Mouse (Mus musculus) MEL (cell line): ENCODE results near the gene Dsp. TPM values are rescaled to one million over a fixed set of nuclear protein-coding genes. Genes with fewer than 3 reads are reported as not detected.

Source experiments
- DNase-seq: peaks from one replicate; pipeline ENCODE4 v3.0.0; 2011; ENCODE audit warnings: low read depth, low spot score
- H3K27ac ChIP-seq: 2 replicates; pipeline ENCODE4 v1.5.1; 2012; ENCODE audit warnings: low read depth, mild to moderate bottlenecking, control low read depth, low read length, moderate library complexity; ENCODE audit not compliant: control insufficient read depth
- H3K27me3 ChIP-seq, 2 experiments: fragments of 150-350 bp in 1 of 2; sonication (generic) in 1 of 2; 2 replicates each; pipeline ENCODE4 v1.6.1; 2012; ENCODE audit warnings: low read length in 2 of 2, mild to moderate bottlenecking in 2 of 2, improper control_type of control experiment in 1 of 2, moderate library complexity in 1 of 2; ENCODE audit not compliant: insufficient read depth in 2 of 2, control insufficient read depth in 1 of 2
- H3K36me3 ChIP-seq, 2 experiments: 2 replicates each; pipeline ENCODE4 v1.6.1; 2012 to 2014; ENCODE audit warnings: low read length in 2 of 2, improper control_type of control experiment in 1 of 2, inconsistent platforms in 1 of 2, mild to moderate bottlenecking in 1 of 2; ENCODE audit not compliant: insufficient read depth in 2 of 2, control insufficient read depth in 1 of 2
- H3K4me1 ChIP-seq, 2 experiments: fragments of 150-350 bp in 1 of 2; sonication (generic) in 1 of 2; 2 replicates each; pipeline ENCODE4 v1.6.1; 2012; ENCODE audit warnings: low read length in 2 of 2, improper control_type of control experiment in 1 of 2, mild to moderate bottlenecking in 1 of 2; ENCODE audit not compliant: insufficient read depth in 2 of 2, control insufficient read depth in 1 of 2
- H3K4me3 ChIP-seq, 2 experiments: fragments of 150-350 bp in 1 of 2; sonication (generic) in 1 of 2; 2 replicates each; pipeline ENCODE4 v1.5.1; 2012; ENCODE audit warnings: low read depth in 2 of 2, low read length in 2 of 2, mild to moderate bottlenecking in 2 of 2, moderate library complexity in 2 of 2, control low read depth in 1 of 2, improper control_type of control experiment in 1 of 2; ENCODE audit not compliant: control insufficient read depth in 1 of 2, insufficient read depth in 1 of 2
- H3K79me2 ChIP-seq: 2 replicates; pipeline ENCODE4 v1.6.1; 2012; ENCODE audit warnings: mild to moderate bottlenecking, low read length, moderate library complexity; ENCODE audit not compliant: control insufficient read depth, poor library complexity, insufficient read depth
- H3K9ac ChIP-seq: 2 replicates; pipeline ENCODE4 v1.6.1; 2012; ENCODE audit warnings: low read depth, mild to moderate bottlenecking, control low read depth, low read length, moderate library complexity; ENCODE audit not compliant: control insufficient read depth, poor library complexity, severe bottlenecking
- H3K9me3 ChIP-seq: fragments of 150-350 bp; sonication (generic); replicated peaks from 2 replicates; pipeline ENCODE4 v1.6.1; 2012; ENCODE audit warnings: mild to moderate bottlenecking, low read length, improper control_type of control experiment, moderate library complexity; ENCODE audit not compliant: insufficient read depth
- BHLHE40 ChIP-seq: IDR thresholded peaks from 2 replicates; pipeline ENCODE4 v1.6.1; 2012; ENCODE audit warnings: low read depth, mild to moderate bottlenecking, inconsistent platforms, low read length, improper control_type of control experiment, borderline replicate concordance
- CHD2 ChIP-seq: IDR thresholded peaks from 2 replicates; pipeline ENCODE4 v1.6.1; 2011; ENCODE audit warnings: low read length, improper control_type of control experiment
- EP300 ChIP-seq, 2 experiments: IDR thresholded peaks; 2 replicates each; pipeline ENCODE4 v1.6.1; 2011; ENCODE audit warnings: improper control_type of control experiment in 2 of 2, low read length in 2 of 2, low read depth in 1 of 2, mild to moderate bottlenecking in 1 of 2
- ETS1 ChIP-seq: IDR thresholded peaks from 2 replicates; pipeline ENCODE4 v1.6.1; 2012; ENCODE audit warnings: low read depth, mild to moderate bottlenecking, inconsistent platforms, low read length, improper control_type of control experiment, moderate library complexity
- GABPA ChIP-seq: IDR thresholded peaks from 2 replicates; pipeline ENCODE4 v1.6.1; 2012; ENCODE audit warnings: low read depth, mild to moderate bottlenecking, inconsistent platforms, low read length, improper control_type of control experiment, moderate library complexity
- GATA1 ChIP-seq: IDR thresholded peaks from 2 replicates; pipeline ENCODE4 v1.6.1; 2011; ENCODE audit warnings: low read depth, low read length, improper control_type of control experiment
- HCFC1 ChIP-seq: IDR thresholded peaks from 2 replicates; pipeline ENCODE4 v1.6.1; 2012; ENCODE audit warnings: low read depth, mild to moderate bottlenecking, inconsistent platforms, low read length, improper control_type of control experiment, moderate library complexity
- MXI1 ChIP-seq: IDR thresholded peaks from 2 replicates; pipeline ENCODE4 v1.6.1; 2011; ENCODE audit warnings: mild to moderate bottlenecking, low read depth, low read length, improper control_type of control experiment
- MYC ChIP-seq: IDR thresholded peaks from 2 replicates; pipeline ENCODE4 v1.6.1; 2011; ENCODE audit warnings: low read depth, mild to moderate bottlenecking, low read length, improper control_type of control experiment, moderate library complexity
- NRF1 ChIP-seq: IDR thresholded peaks from 2 replicates; pipeline ENCODE4 v1.6.1; 2014; ENCODE audit warnings: low read depth, mild to moderate bottlenecking, inconsistent platforms, low read length, improper control_type of control experiment, moderate library complexity; ENCODE audit not compliant: poor library complexity, insufficient read depth, severe bottlenecking
- POLR2A ChIP-seq, 2 experiments: IDR thresholded peaks; 2 replicates each; pipeline ENCODE4 v1.6.1; 2011 to 2012; ENCODE audit warnings: low read length in 2 of 2, mild to moderate bottlenecking in 2 of 2, control low read depth in 1 of 2, improper control_type of control experiment in 1 of 2, low read depth in 1 of 2, moderate library complexity in 1 of 2; ENCODE audit not compliant: control insufficient read depth in 1 of 2, insufficient read depth in 1 of 2, poor library complexity in 1 of 2
- POLR2AphosphoS2 ChIP-seq: IDR thresholded peaks from 2 replicates; pipeline ENCODE4 v1.6.1; 2011; ENCODE audit warnings: low read length, improper control_type of control experiment
- RAD21 ChIP-seq: IDR thresholded peaks from 2 replicates; pipeline ENCODE4 v1.6.1; 2011; ENCODE audit warnings: mild to moderate bottlenecking, low read depth, low read length, improper control_type of control experiment
- RCOR1 ChIP-seq: IDR thresholded peaks from 2 replicates; pipeline ENCODE4 v1.6.1; 2012; ENCODE audit warnings: low read depth, mild to moderate bottlenecking, inconsistent platforms, low read length, improper control_type of control experiment
- SIN3A ChIP-seq: IDR thresholded peaks from 2 replicates; pipeline ENCODE4 v1.6.1; 2012; ENCODE audit warnings: low read length, improper control_type of control experiment, inconsistent platforms
- TAL1 ChIP-seq: IDR thresholded peaks from 2 replicates; pipeline ENCODE4 v1.6.1; 2012; ENCODE audit warnings: mild to moderate bottlenecking, inconsistent platforms, low read length, moderate library complexity, mixed read lengths
- TCF12 ChIP-seq: IDR thresholded peaks from 2 replicates; pipeline ENCODE4 v1.6.1; 2014; ENCODE audit warnings: low read depth, mild to moderate bottlenecking, inconsistent platforms, low read length, improper control_type of control experiment, moderate library complexity
- UBTF ChIP-seq: IDR thresholded peaks from 2 replicates; pipeline ENCODE4 v1.6.1; 2012; ENCODE audit warnings: low read depth, mild to moderate bottlenecking, inconsistent platforms, low read length, improper control_type of control experiment, moderate library complexity, borderline replicate concordance; ENCODE audit not compliant: insufficient read depth
- ZKSCAN1 ChIP-seq: IDR thresholded peaks from 2 replicates; pipeline ENCODE4 v1.6.1; 2012; ENCODE audit warnings: low read depth, mild to moderate bottlenecking, inconsistent platforms, low read length, improper control_type of control experiment, moderate library complexity
- ZMIZ1 ChIP-seq: IDR thresholded peaks from 2 replicates; pipeline ENCODE4 v1.6.1; 2012; ENCODE audit warnings: low read depth, mild to moderate bottlenecking, inconsistent platforms, low read length, improper control_type of control experiment, moderate library complexity
- ZNF384 ChIP-seq: IDR thresholded peaks from 2 replicates; pipeline ENCODE4 v1.6.1; 2012; ENCODE audit warnings: low read depth, mild to moderate bottlenecking, inconsistent platforms, low read length, improper control_type of control experiment
- polyA plus RNA-seq, 2 experiments: library from polyadenylated mRNA; stranded (reverse) in 1 of 2; unstranded in 1 of 2; fragments of >175 nt in 1 of 2; fragments of >200 nt in 1 of 2; gene quantifications; 2 replicates each; pipeline versions ENCODE4 v1.2.1 to v1.2.4; 2012; ENCODE audit warnings: low replicate concordance in 2 of 2, low read depth in 1 of 2; ENCODE audit not compliant: insufficient read length in 2 of 2, insufficient read depth in 1 of 2, missing spikeins in 1 of 2
- total RNA-seq: library from RNA; depleted of rRNA; stranded (reverse); fragments of 300-350 nt; gene quantifications from 2 replicates; pipeline ENCODE4 v1.2.3, GENCODE M21; 2012

The Dsp gene
- total and polyA plus RNA-seq, 3 experiments = not detected

- TF ChIP-seq UBTF = peak; percentile 57; the same call in 1 of the 2 replicates
- peak; percentile 65 for TF ChIP-seq ZMIZ1
- no peak for TF ChIP-seq RAD21
Measured at GRCm38 (mm10) chr13:38204702-38205482, 53.8 kb downstream of the Dsp start, which contains the start of gene Snrnp48 (continued).

- H3K27ac ChIP-seq = no peak overlapping the region
- TF ChIP-seq POLR2A (IDR thresholded peaks at IDR 0.05; ENCODE audit: control insufficient read depth in 1 of 2, insufficient read depth in 1 of 2, low read depth in 1 of 2, low read length in 2 of 2, poor library complexity in 1 of 2) (no peak), GATA1 (peak; percentile 57), RAD21 (no peak), MYC (no peak), ETS1 (peak; percentile 93), GABPA (no peak), CHD2 (no peak), HCFC1 (no peak), TAL1 (peak; percentile 23; the same call in 1 of the 2 replicates), TCF12 (0 out of 2 replicates have a peak, but pooled peaks have one; percentile 30), EP300 (IDR thresholded peaks at IDR 0.05; ENCODE audit: low read depth in 1 of 2, low read length in 2 of 2) (peak; percentile 43 to 66; a peak in 2 of 4 replicates), MXI1 (peak; percentile 48; the same call in 1 of the 2 replicates), POLR2AphosphoS2 (no peak), RCOR1 (peak; percentile 86), SIN3A (peak; percentile 56; the same call in 1 of the 2 replicates)
- TF ChIP-seq, all 39 proteins: peak for 8
- peak; percentile 63 for DNase-seq
- no peaks in the 10 kb centered on the region for H3K27me3 ChIP-seq
- peaks cover 27% of the 10 kb centered on the region for H3K79me2 ChIP-seq
- no peak overlapping the region for H3K9ac ChIP-seq
- H3K4me1 ChIP-seq = peaks cover 7 to 12% of the 10 kb centered on the region in 2 experiments; a peak in 2 of 4 replicates
- H3K9me3 ChIP-seq = no peaks in the 10 kb centered on the region
- H3K36me3 ChIP-seq = peaks cover 33 to 35% of the 10 kb centered on the region in 2 experiments
- no peak overlapping the region for H3K4me3 ChIP-seq
Measured at GRCm38 (mm10) chr13:38211122-38211521, 60.0 kb downstream of the Dsp start.

GRCm38 (mm10) chr13:38218686-38219085 lies 67.6 kb downstream of the Dsp start:
- no peaks in the 10 kb centered on the region for H3K79me2 ChIP-seq
- no peaks in the 10 kb centered on the region for H3K9me3 ChIP-seq
- H3K36me3 ChIP-seq = peaks cover 4 to 56% of the 10 kb centered on the region in 2 experiments; a peak in 3 of 4 replicates
- H3K27ac ChIP-seq = no peak overlapping the region
- H3K9ac ChIP-seq = no peak overlapping the region
- H3K4me3 ChIP-seq = no peak overlapping the region
- no peak for DNase-seq
- no peaks in the 10 kb centered on the region for H3K4me1 ChIP-seq
- TF ChIP-seq ZNF384 (no peak), RCOR1 (no peak), MYC (no peak), NRF1 (no peak), GABPA (no peak), RAD21 (no peak), POLR2AphosphoS2 (no peak), BHLHE40 (no peak), HCFC1 (no peak), ZKSCAN1 (no peak)
- no peaks in the 10 kb centered on the region for H3K27me3 ChIP-seq
